Mouse (Mus musculus) heart, postnatal 0 days (tissue): ENCODE measurements around the gene Ralgps1.

ENCODE experiments used
- CTCF ChIP-seq: IDR thresholded peaks from 2 replicates; pipeline ENCODE4 v1.5.1; 2016; ENCODE audit warnings: antibody characterized with exemption, control low read depth, low read depth
- EP300 ChIP-seq: IDR thresholded peaks from 2 replicates; pipeline ENCODE4 v1.6.1; 2016; ENCODE audit warnings: antibody characterized with exemption, low read depth

DNA sequence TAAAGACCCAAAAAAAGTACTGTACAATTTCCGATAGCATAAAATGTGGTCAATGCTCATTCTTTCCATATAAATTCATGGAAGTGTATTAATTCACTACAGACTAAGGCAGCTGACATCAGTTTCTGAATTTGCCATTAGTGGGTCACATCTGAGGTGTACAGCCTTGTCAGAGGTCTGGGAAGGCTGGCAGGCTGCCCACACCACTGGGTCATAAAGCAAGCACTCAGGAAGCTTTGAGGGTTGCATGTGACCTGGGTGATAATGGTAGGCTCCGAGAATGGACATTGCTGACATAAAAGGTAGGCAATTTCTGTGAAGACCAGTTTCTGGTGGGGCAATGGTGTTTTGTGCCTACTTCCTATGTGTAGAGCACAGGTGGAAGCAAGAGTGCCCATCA lies 183.4 kb downstream of the Ralgps1 start:
- TF ChIP-seq CTCF, result no peak
- TF ChIP-seq EP300, result no peak
